Mouse (Mus musculus) bone marrow, adult 2 months (tissue): ENCODE results near the gene Gm17019. TPM values are rescaled to one million over a fixed set of nuclear protein-coding genes. Genes with fewer than 3 reads are reported as not detected.
"Not testable (repeated sequence)": the region's sequence is repeated elsewhere in the genome, so short reads cannot be mapped to it uniquely, and the experiment has no call there.

Source experiments
- H3K27ac ChIP-seq: fragments of 200-500 bp; 2 replicates; pipeline ENCODE4 v1.5.1; 2012; ENCODE audit warnings: low read depth, mild to moderate bottlenecking, control low read depth, inconsistent platforms, low read length; ENCODE audit not compliant: control insufficient read depth, poor library complexity, insufficient read depth
- H3K4me1 ChIP-seq: fragments of 200-500 bp; 2 replicates; pipeline ENCODE4 v1.6.1; 2011; ENCODE audit warnings: low read length; ENCODE audit not compliant: control insufficient read depth, insufficient read depth
- H3K4me3 ChIP-seq: fragments of 200-500 bp; replicated peaks from 2 replicates; pipeline ENCODE3; 2011; ENCODE audit warnings: mild to moderate bottlenecking, low read depth, low read length, control low read depth; ENCODE audit not compliant: control insufficient read depth
- WGBS: fragments of 180-500 bp; shearing (Covaris S2); methylation state at CpG from one replicate; pipeline ENCODE4 v1.1.7; 2018; 5-methylcytosine and 5-hydroxymethylcytosine counted together
- polyA plus RNA-seq: library from polyadenylated mRNA; stranded (reverse); fragments of >200 nt; gene quantifications from 2 replicates; pipeline ENCODE4 v1.2.4, GENCODE M21; 2011; ENCODE audit warnings: low replicate concordance; ENCODE audit not compliant: missing spikeins, insufficient read depth, insufficient read length

Gm17019 gene
- polyA plus RNA-seq, 1 experiment = not detected

- H3K4me3 ChIP-seq, H3K27ac ChIP-seq, H3K4me1 ChIP-seq: not testable (repeated sequence)
- 76% methylated on average over 11 of the region's 11 CpGs for WGBS
Measured at GRCm38 (mm10) chr5:15010639-15011582, 21.9 kb downstream of the Gm17019 start.

GRCm38 (mm10) chr5:15006907-15007306 is 25.9 kb downstream of the Gm17019 start:
- H3K4me1 ChIP-seq, H3K4me3 ChIP-seq, H3K27ac ChIP-seq: not testable (repeated sequence)
- WGBS = 50% methylated on average over 3 of the region's 3 CpGs

GRCm38 (mm10) chr5:15006288-15006687 is 26.5 kb downstream of the Gm17019 start:
- H3K4me3 ChIP-seq, H3K27ac ChIP-seq, H3K4me1 ChIP-seq: not testable (repeated sequence)
- WGBS = 65% methylated on average over 3 of the region's 3 CpGs

GRCm38 (mm10) chr5:15005584-15005983 is 27.2 kb downstream of the Gm17019 start:
- H3K27ac ChIP-seq, H3K4me3 ChIP-seq, H3K4me1 ChIP-seq: not testable (repeated sequence)
- WGBS = 55% methylated on average over 3 of the region's 4 CpGs

GRCm38 (mm10) chr5:15004569-15005562 is 27.9 kb downstream of the Gm17019 start:
- WGBS = 64% methylated on average over 5 of the region's 5 CpGs
- H3K27ac ChIP-seq, H3K4me3 ChIP-seq, H3K4me1 ChIP-seq: not testable (repeated sequence)

GRCm38 (mm10) chr5:14998077-14998476 is 34.7 kb downstream of the Gm17019 start:
- H3K4me1 ChIP-seq, H3K4me3 ChIP-seq, H3K27ac ChIP-seq: not testable (repeated sequence)
- 75% methylated on average over 9 of the region's 9 CpGs for WGBS

GRCm38 (mm10) chr5:14997556-14997955 is 35.2 kb downstream of the Gm17019 start:
- H3K27ac ChIP-seq, H3K4me3 ChIP-seq, H3K4me1 ChIP-seq: not testable (repeated sequence)
- WGBS = 77% methylated on average over 4 of the region's 4 CpGs

- H3K4me3 ChIP-seq, H3K27ac ChIP-seq, H3K4me1 ChIP-seq: not testable (repeated sequence)
- 64% methylated on average over 7 of the region's 7 CpGs for WGBS
Measured at GRCm38 (mm10) chr5:14996670-14997249, 36.0 kb downstream of the Gm17019 start.

GRCm38 (mm10) chr5:14994124-14994523 is 38.7 kb downstream of the Gm17019 start:
- WGBS = 78% methylated on average over 6 of the region's 6 CpGs
- not testable (repeated sequence) for H3K4me1 ChIP-seq, H3K27ac ChIP-seq, H3K4me3 ChIP-seq

GRCm38 (mm10) chr5:14990375-14991158 is 42.2 kb downstream of the Gm17019 start:
- H3K27ac ChIP-seq, H3K4me3 ChIP-seq, H3K4me1 ChIP-seq: not testable (repeated sequence)
- 71% methylated on average over 8 of the region's 8 CpGs for WGBS

GRCm38 (mm10) chr5:14986649-14987387 is 46.0 kb downstream of the Gm17019 start:
- not testable (repeated sequence) for H3K4me3 ChIP-seq, H3K27ac ChIP-seq, H3K4me1 ChIP-seq
- 33% methylated on average over 6 of the region's 6 CpGs for WGBS
